Mouse (Mus musculus): ENCODE results near the gene Kalrn. TPM values are rescaled to one million over a fixed set of nuclear protein-coding genes. Genes with fewer than 3 reads are reported as not detected.

Kalrn gene
- polyA plus RNA-seq, 1 experiment from 2014 or later: 9.2 TPM

- Histone ChIP-seq H3K9ac (no peak overlapping the region), H3K27me3 (no peaks in the 10 kb centered on the region), H3K4me1 (peaks cover 9% of the 10 kb centered on the region; the same call in 1 of the 2 replicates), H3K9me3 (no peaks in the 10 kb centered on the region), H3K4me2 (no peak overlapping the region), H3K27ac (no peak overlapping the region), H3K36me3 (no peaks in the 10 kb centered on the region), H3K4me3 (no peak overlapping the region)
- no peak for ATAC-seq (ENCODE audit: insufficient number of reproducible peaks, low FRiP score, low TSS enrichment, low read depth)
- 69% methylated on average over 4 of the region's 4 CpGs for WGBS
Observed at GRCm38 (mm10) chr16:34373519-34373918, 199.8 kb downstream of the Kalrn start.

- H3K9me3 ChIP-seq: no peaks in the 10 kb centered on the region
- H3K4me2 ChIP-seq: no peak overlapping the region
- 63% methylated on average over 15 of the region's 15 CpGs for WGBS
- no peak overlapping the region for H3K4me3 ChIP-seq
- no peak for ATAC-seq (ENCODE audit: insufficient number of reproducible peaks, low FRiP score, low TSS enrichment, low read depth)
- no peaks in the 10 kb centered on the region for H3K27me3 ChIP-seq
- H3K27ac ChIP-seq: no peak overlapping the region
- no peak overlapping the region for H3K9ac ChIP-seq
- peaks cover 9% of the 10 kb centered on the region; the same call in 1 of the 2 replicates for H3K4me1 ChIP-seq
- H3K36me3 ChIP-seq: no peaks in the 10 kb centered on the region
Observed at GRCm38 (mm10) chr16:34372103-34372741, 201.1 kb downstream of the Kalrn start.

GRCm38 (mm10) chr16:34359206-34359605 is 214.1 kb downstream of the Kalrn start:
- Histone ChIP-seq H3K27ac (no peak overlapping the region), H3K4me2 (no peak overlapping the region), H3K27me3 (no peaks in the 10 kb centered on the region), H3K9ac (no peak overlapping the region), H3K4me3 (no peak overlapping the region), H3K9me3 (no peaks in the 10 kb centered on the region), H3K36me3 (no peaks in the 10 kb centered on the region), H3K4me1 (no peaks in the 10 kb centered on the region)
- ATAC-seq (ENCODE audit: insufficient number of reproducible peaks, low FRiP score, low TSS enrichment, low read depth): no peak
- WGBS: 75% methylated on average over 4 of the region's 4 CpGs

GRCm38 (mm10) chr16:34355547-34355946 is 217.8 kb downstream of the Kalrn start:
- WGBS: 84% methylated on average over 3 of the region's 3 CpGs
- Histone ChIP-seq H3K27me3 (no peaks in the 10 kb centered on the region), H3K9me3 (no peaks in the 10 kb centered on the region), H3K4me1 (no peaks in the 10 kb centered on the region), H3K4me3 (no peak overlapping the region), H3K4me2 (no peak overlapping the region), H3K9ac (no peak overlapping the region), H3K27ac (no peak overlapping the region), H3K36me3 (no peaks in the 10 kb centered on the region)
- no peak for ATAC-seq (ENCODE audit: insufficient number of reproducible peaks, low FRiP score, low TSS enrichment, low read depth)

- WGBS: 67% methylated on average over 3 of the region's 3 CpGs
Observed at GRCm38 (mm10) chr16:34354042-34354441, 219.3 kb downstream of the Kalrn start.

GRCm38 (mm10) chr16:34352747-34353146 is 220.6 kb downstream of the Kalrn start:
- no peak for ATAC-seq (ENCODE audit: insufficient number of reproducible peaks, low FRiP score, low TSS enrichment, low read depth)
- 41% methylated on average over 6 of the region's 6 CpGs for WGBS
- no peak overlapping the region for H3K9ac ChIP-seq
- H3K36me3 ChIP-seq: no peaks in the 10 kb centered on the region
- no peak overlapping the region for H3K4me2 ChIP-seq
- no peak overlapping the region for H3K27ac ChIP-seq
- H3K4me3 ChIP-seq: no peak overlapping the region
- H3K4me1 ChIP-seq: peaks cover 2% of the 10 kb centered on the region; the same call in 1 of the 2 replicates
- no peaks in the 10 kb centered on the region for H3K9me3 ChIP-seq
- H3K27me3 ChIP-seq: no peaks in the 10 kb centered on the region

More at GRCm38 (mm10) chr16:34354042-34354441, 219.3 kb downstream of the Kalrn start:
- Histone ChIP-seq H3K4me1 (no peaks in the 10 kb centered on the region), H3K9me3 (no peaks in the 10 kb centered on the region), H3K27me3 (no peaks in the 10 kb centered on the region), H3K9ac (no peak overlapping the region), H3K27ac (no peak overlapping the region), H3K4me3 (no peak overlapping the region), H3K36me3 (no peaks in the 10 kb centered on the region), H3K4me2 (no peak overlapping the region)
- ATAC-seq (ENCODE audit: insufficient number of reproducible peaks, low FRiP score, low TSS enrichment, low read depth): no peak

- H3K27me3 ChIP-seq: no peaks in the 10 kb centered on the region
- H3K27ac ChIP-seq: no peak overlapping the region
- peaks cover 4% of the 10 kb centered on the region; the same call in 1 of the 2 replicates for H3K4me1 ChIP-seq
- H3K36me3 ChIP-seq: no peaks in the 10 kb centered on the region
- no peak overlapping the region for H3K4me2 ChIP-seq
- H3K9ac ChIP-seq: no peak overlapping the region
- WGBS: 79% methylated on average over 7 of the region's 7 CpGs
- no peak for ATAC-seq (ENCODE audit: insufficient number of reproducible peaks, low FRiP score, low TSS enrichment, low read depth)
- no peaks in the 10 kb centered on the region for H3K9me3 ChIP-seq
- no peak overlapping the region for H3K4me3 ChIP-seq
Observed at GRCm38 (mm10) chr16:34351575-34352150, 221.7 kb downstream of the Kalrn start.

GRCm38 (mm10) chr16:34347574-34347973 is 225.8 kb downstream of the Kalrn start:
- Histone ChIP-seq H3K27me3 (no peaks in the 10 kb centered on the region), H3K9me3 (no peaks in the 10 kb centered on the region), H3K4me3 (no peak overlapping the region), H3K27ac (no peak overlapping the region), H3K36me3 (no peaks in the 10 kb centered on the region), H3K9ac (no peak overlapping the region), H3K4me2 (no peak overlapping the region), H3K4me1 (peaks cover 4% of the 10 kb centered on the region; the same call in 1 of the 2 replicates)
- WGBS: 53% methylated on average over 10 of the region's 10 CpGs
- ATAC-seq (ENCODE audit: insufficient number of reproducible peaks, low FRiP score, low TSS enrichment, low read depth): no peak

GRCm38 (mm10) chr16:34344895-34345876 is 228.1 kb downstream of the Kalrn start:
- ATAC-seq (ENCODE audit: insufficient number of reproducible peaks, low FRiP score, low TSS enrichment, low read depth): no peak
- H3K27ac ChIP-seq: no peak overlapping the region
- H3K4me3 ChIP-seq: no peak overlapping the region
- no peaks in the 10 kb centered on the region for H3K36me3 ChIP-seq
- H3K4me2 ChIP-seq: no peak overlapping the region
- peaks cover 4% of the 10 kb centered on the region; the same call in 1 of the 2 replicates for H3K4me1 ChIP-seq
- H3K9ac ChIP-seq: no peak overlapping the region
- H3K9me3 ChIP-seq: no peaks in the 10 kb centered on the region
- WGBS: 87% methylated on average over 8 of the region's 8 CpGs
- no peaks in the 10 kb centered on the region for H3K27me3 ChIP-seq

- Histone ChIP-seq H3K27me3 (no peaks in the 10 kb centered on the region), H3K9me3 (no peaks in the 10 kb centered on the region), H3K4me2 (no peak overlapping the region), H3K36me3 (no peaks in the 10 kb centered on the region), H3K4me1 (peaks cover 4% of the 10 kb centered on the region; the same call in 1 of the 2 replicates), H3K27ac (no peak overlapping the region), H3K4me3 (no peak overlapping the region), H3K9ac (no peak overlapping the region)
- WGBS: 48% methylated on average over 1 of the region's 1 CpGs
- no peak for ATAC-seq (ENCODE audit: insufficient number of reproducible peaks, low FRiP score, low TSS enrichment, low read depth)
Observed at GRCm38 (mm10) chr16:34343968-34344367, 229.4 kb downstream of the Kalrn start.

GRCm38 (mm10) chr16:34343161-34343560 is 230.2 kb downstream of the Kalrn start:
- H3K4me3 ChIP-seq: no peak overlapping the region
- no peak overlapping the region for H3K9ac ChIP-seq
- H3K27me3 ChIP-seq: no peaks in the 10 kb centered on the region
- H3K9me3 ChIP-seq: no peaks in the 10 kb centered on the region
- H3K4me2 ChIP-seq: no peak overlapping the region
- H3K4me1 ChIP-seq: peaks cover 4% of the 10 kb centered on the region; the same call in 1 of the 2 replicates
- 68% methylated on average over 4 of the region's 4 CpGs for WGBS
- no peak overlapping the region for H3K27ac ChIP-seq
- ATAC-seq (ENCODE audit: insufficient number of reproducible peaks, low FRiP score, low TSS enrichment, low read depth): no peak
- H3K36me3 ChIP-seq: no peaks in the 10 kb centered on the region

Measured in limb, embryonic 15.5 days (tissue).